Mouse (Mus musculus) erythroblast, embryonic 14.5 days (primary cell): ENCODE measurements around the gene Plaur.

ENCODE experiments used
- GATA1 ChIP-seq: IDR thresholded peaks from 2 replicates; pipeline ENCODE4 v1.6.1; 2012; ENCODE audit warnings: low read length, inconsistent platforms, mixed read lengths
- TAL1 ChIP-seq: IDR thresholded peaks from 3 replicates; pipeline ENCODE4 v1.6.1; 2012; ENCODE audit warnings: low read length, inconsistent platforms, mixed read lengths

DNA sequence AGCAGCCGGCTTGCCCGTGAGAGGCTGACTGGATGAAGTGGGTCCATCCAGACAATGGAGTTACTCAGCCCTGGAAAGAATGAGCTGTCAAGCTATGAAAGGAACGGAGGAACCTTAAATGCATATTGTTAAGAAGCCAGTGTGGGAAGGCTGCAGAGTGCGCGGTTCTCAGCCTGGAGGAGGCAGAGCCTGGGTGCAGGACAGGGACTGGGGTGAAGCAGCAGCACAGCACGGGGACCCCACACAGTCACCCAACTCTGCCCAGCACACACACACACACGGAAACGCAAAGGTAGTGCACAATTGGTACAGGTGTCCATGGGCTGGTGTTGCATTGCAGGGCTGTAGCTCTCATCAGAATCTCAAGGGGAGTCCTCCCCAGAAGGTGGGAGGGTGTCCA lies 42.7 kb upstream of the Plaur start:
- TF ChIP-seq GATA1 (no peak), TAL1 (no peak)
